Mouse (Mus musculus) forebrain, embryonic 14.5 days (tissue): ENCODE data around the gene Gabbr1. TPM values are rescaled to one million over a fixed set of nuclear protein-coding genes. Genes with fewer than 3 reads are reported as not detected.
"Not testable (repeated sequence)": the region's sequence is repeated elsewhere in the genome, so short reads cannot be mapped to it uniquely, and the experiment has no call there.

ENCODE experiments used
- ATAC-seq: fragments of 200-750 bp; cut with Nextera tagmentation; 2 replicates; pipeline ENCODE4 v1.8.0; 2017; ENCODE audit warnings: mild to moderate bottlenecking, moderate library complexity
- DNase-seq: peaks from one replicate; pipeline ENCODE4 v3.0.0-alpha.2; 2015; ENCODE audit warnings: low spot score
- H3K27ac ChIP-seq: fragments of 300-500 bp; sonication (generic); 2 replicates; pipeline ENCODE4 v1.5.1; 2014; ENCODE audit warnings: low read depth, mild to moderate bottlenecking, control low read depth, low read length, moderate library complexity
- H3K27me3 ChIP-seq: fragments of 300-500 bp; sonication (generic); replicated peaks from 2 replicates; pipeline ENCODE4 v1.6.1; 2014; ENCODE audit warnings: low read length, control low read depth, mixed read lengths; ENCODE audit not compliant: control insufficient read depth, insufficient read depth
- H3K36me3 ChIP-seq: fragments of 300-500 bp; sonication (generic); 2 replicates; pipeline ENCODE4 v1.6.1; 2014; ENCODE audit warnings: low read length, control low read depth; ENCODE audit not compliant: control insufficient read depth, insufficient read depth
- H3K4me1 ChIP-seq: fragments of 300-500 bp; sonication (generic); 2 replicates; pipeline ENCODE4 v1.6.1; 2014; ENCODE audit warnings: antibody characterized with exemption, low read length, control low read depth; ENCODE audit not compliant: control insufficient read depth, insufficient read depth
- H3K4me2 ChIP-seq: fragments of 300-500 bp; sonication (generic); 2 replicates; pipeline ENCODE4 v1.6.1; 2014; ENCODE audit warnings: mild to moderate bottlenecking, control low read depth, low read length
- H3K4me3 ChIP-seq: fragments of 300-500 bp; sonication (generic); 2 replicates; pipeline ENCODE4 v1.5.1; 2014; ENCODE audit warnings: low read depth, low read length, control low read depth
- H3K9ac ChIP-seq: fragments of 300-500 bp; sonication (generic); 2 replicates; pipeline ENCODE4 v1.6.1; 2014; ENCODE audit warnings: mild to moderate bottlenecking, low read length, control low read depth, moderate library complexity
- H3K9me3 ChIP-seq: fragments of 300-500 bp; sonication (generic); replicated peaks from 2 replicates; pipeline ENCODE4 v1.6.1; 2016; ENCODE audit warnings: low read length, control low read depth, mixed read lengths; ENCODE audit not compliant: control insufficient read depth
- WGBS: fragments of 180-500 bp; shearing (Covaris S2); extraction: QIAGEN DNeasy Blood & Tissue Kit; methylation state at CpG from one replicate; pipeline ENCODE4 v1.1.7; 2014; 5-methylcytosine and 5-hydroxymethylcytosine counted together
- polyA plus RNA-seq: library from polyadenylated mRNA; unstranded; fragments of >200 nt; fragmentation: Nextera tagmentation; extraction: Ambion mirVana; gene quantifications from 2 replicates; pipeline ENCODE4 v1.2.1, GENCODE M21; 2014

Gene Gabbr1
- polyA plus RNA-seq, 1 experiment from 2014 or later, result 53.4 TPM

DNA sequence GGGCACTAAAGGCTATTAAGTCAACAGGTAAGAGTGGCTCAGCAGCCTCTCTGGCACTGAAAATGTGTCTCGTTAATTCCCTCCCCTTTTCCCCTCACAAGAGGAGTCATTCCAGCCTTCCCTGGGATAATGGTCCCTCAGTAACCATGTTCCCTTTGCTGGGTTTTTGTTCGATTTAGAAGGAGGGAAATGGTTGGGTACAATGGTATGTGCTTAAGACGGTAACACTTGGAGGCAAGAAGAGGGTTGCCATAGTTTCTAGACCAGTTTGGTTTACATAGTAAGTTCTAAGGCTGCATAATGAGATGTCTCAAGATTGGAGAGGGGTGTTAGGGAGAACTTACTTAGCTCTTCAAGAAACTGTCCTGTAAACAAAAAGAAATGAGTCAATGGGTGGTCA, 34.0 kb upstream of the Gabbr1 start:
- ATAC-seq, result no peak

DNA sequence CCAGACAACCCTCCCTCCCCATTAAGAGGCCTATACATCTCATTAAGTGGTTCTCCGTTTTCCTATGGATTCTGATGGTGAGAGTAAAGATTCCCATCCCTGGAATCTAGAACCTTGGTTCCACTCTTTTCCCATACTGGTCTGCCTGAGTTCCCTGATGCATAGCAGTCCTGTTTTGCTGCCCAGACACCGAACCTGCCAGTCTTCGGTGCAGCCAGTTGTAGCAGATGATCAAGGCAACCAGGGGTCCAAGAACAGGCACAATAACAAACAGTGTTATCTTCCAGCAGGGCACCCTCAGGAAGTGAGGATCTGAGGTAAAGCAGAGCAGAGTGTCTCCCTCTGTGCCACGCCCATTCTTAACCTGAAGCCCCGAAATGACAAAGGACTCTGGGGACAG, 33.6 kb upstream of the Gabbr1 start:
- no peak overlapping the region for H3K4me2 ChIP-seq
- H3K9ac ChIP-seq, result no peak overlapping the region
- DNase-seq (no peak), ATAC-seq (no peak; the same call in 1 of the 2 replicates)
- H3K4me1 ChIP-seq, result no peaks in the 10 kb centered on the region; the same call in 1 of the 2 replicates
- no peaks in the 10 kb centered on the region for H3K27me3 ChIP-seq
- H3K36me3 ChIP-seq, result peaks cover 41% of the 10 kb centered on the region
- no peaks in the 10 kb centered on the region for H3K9me3 ChIP-seq
- WGBS, result 80% methylated on average over 5 of the region's 5 CpGs
- no peak overlapping the region for H3K27ac ChIP-seq
- no peak overlapping the region for H3K4me3 ChIP-seq

More for the DNA sequence above, 34.0 kb upstream of the Gabbr1 start:
- Histone ChIP-seq H3K4me1 (no peaks in the 10 kb centered on the region; the same call in 1 of the 2 replicates), H3K4me2 (no peak overlapping the region), H3K27me3 (no peaks in the 10 kb centered on the region), H3K27ac (no peak overlapping the region), H3K36me3 (peaks cover 46% of the 10 kb centered on the region), H3K9me3 (no peaks in the 10 kb centered on the region), H3K9ac (no peak overlapping the region), H3K4me3 (no peak overlapping the region)
- 65% methylated on average over 3 of the region's 3 CpGs for WGBS
- DNase-seq, result no peak

DNA sequence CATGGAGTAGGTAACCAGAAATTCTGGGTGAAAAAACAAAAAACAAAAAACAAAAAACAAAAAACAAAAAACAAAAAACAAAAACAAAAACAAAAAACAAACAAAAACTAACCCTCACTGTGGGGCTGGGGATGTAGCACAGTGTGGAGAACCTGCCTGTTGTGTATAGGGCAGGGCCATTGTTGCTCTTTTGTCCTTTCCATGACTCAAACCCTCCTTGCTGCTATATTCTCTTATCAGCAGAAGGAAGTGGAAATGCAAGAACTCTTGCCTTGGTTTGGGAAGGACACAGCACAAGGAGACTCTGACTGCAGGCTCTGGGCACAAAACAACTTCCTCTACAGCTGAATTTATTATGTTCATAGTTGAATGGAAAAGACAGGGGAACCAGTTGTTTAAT, 29.4 kb upstream of the Gabbr1 start:
- Histone ChIP-seq H3K27ac (no peak overlapping the region), H3K4me2 (no peak overlapping the region), H3K36me3 (peaks cover 1% of the 10 kb centered on the region; the same call in 1 of the 2 replicates), H3K9ac (no peak overlapping the region), H3K4me3 (no peak overlapping the region), H3K27me3 (no peaks in the 10 kb centered on the region), H3K9me3 (no peaks in the 10 kb centered on the region), H3K4me1 (no peaks in the 10 kb centered on the region)
- ATAC-seq (no peak), DNase-seq (no peak)

DNA sequence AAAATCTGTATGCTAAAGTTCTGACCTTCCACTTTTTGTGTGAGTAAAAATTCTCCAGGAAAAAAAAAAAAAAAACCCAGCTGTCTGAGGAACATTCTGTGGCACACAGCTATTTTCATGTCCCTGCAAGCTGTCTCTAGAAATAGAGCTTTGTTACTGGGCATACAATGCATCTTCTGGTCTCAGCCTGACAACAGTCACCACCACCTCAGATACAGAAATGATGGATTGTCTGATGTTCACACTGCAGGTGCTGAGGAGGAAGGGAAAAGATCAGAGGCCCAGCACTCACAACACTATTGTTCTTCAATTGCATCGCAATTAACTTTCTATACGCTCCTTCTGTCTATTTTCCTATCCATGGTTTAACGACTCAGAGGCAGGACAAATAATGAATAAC, 27.4 kb upstream of the Gabbr1 start:
- Histone ChIP-seq H3K27me3 (no peaks in the 10 kb centered on the region), H3K9me3 (no peaks in the 10 kb centered on the region), H3K9ac (no peak overlapping the region), H3K4me2 (no peak overlapping the region), H3K36me3 (no peaks in the 10 kb centered on the region), H3K27ac (no peak overlapping the region), H3K4me1 (no peaks in the 10 kb centered on the region), H3K4me3 (no peak overlapping the region)
- WGBS, result 42% methylated on average over 3 of the region's 3 CpGs
- ATAC-seq, result no peak
- DNase-seq, result no peak

DNA sequence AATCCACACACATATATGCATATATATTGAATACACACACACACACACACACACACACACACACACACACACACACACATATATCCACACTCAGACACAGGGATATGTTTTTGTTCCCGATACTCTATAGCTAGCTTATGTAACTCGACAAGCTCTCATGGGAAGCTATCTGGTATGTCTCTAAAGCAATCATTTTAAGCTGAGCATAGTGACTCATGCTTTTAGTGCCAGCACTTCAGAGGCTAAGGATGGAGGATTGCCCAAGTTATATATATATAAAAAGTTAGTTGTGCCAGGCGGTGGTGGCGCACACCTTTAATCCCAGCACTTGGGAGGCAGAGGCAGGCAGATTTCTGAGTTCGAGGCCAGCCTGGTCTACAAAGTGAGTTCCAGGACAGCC, 26.5 kb upstream of the Gabbr1 start:
- not testable (repeated sequence) for DNase-seq, H3K9ac ChIP-seq, H3K4me3 ChIP-seq

DNA sequence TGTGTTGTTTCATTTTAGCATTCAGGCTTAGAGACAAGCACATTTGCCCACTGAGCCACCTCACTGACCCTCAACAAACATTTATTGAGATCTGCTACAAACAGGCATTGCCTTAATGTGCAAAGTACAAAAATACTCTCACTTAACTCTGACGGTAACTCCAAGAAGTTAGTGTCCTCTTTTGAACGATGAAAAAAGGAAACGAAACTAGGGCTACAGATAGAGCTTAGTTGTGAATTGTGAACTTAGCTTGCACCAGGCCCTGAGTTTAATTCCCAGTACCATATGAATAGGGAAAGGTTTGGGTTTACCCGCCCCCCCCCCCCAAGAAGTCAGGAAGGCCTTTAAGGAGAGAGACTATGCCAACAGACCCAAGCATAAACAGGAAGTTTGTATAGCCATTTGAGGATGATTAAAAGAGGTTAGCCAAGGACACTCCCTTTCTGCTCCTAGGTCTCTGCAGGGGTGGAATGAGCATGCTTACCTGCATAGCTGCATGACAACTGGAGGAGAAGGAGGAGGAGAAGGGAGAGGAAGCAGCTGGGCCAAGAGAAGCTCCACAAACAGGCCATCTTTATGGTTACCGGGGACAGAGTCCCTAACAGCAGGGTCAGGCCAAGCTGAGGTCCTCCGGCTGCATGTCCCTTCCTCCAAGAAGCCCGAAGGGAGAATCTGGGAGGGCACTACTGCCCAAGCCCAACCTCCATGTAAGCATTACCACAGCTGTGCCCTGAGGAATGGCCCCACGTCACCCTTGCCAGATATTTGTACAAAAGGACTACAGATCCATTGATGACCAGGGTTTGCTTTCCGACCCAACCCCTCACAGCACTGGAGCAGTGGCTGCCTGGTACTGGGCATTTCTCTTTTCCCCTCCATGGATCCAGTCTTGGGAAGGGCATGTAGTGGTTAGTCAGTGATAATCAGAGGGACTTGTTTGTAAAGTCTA, 22.9 kb upstream of the Gabbr1 start, which contains the start of gene Mog:
TSS of gene Mog (minus strand) at position 771 of the 949 bp plus-strand sequence.
- Histone ChIP-seq H3K4me2 (no peak within 1 kb of the TSS), H3K4me1 (no peaks in the 10 kb centered on the region), H3K27me3 (no peaks in the 10 kb centered on the region), H3K9me3 (no peaks in the 10 kb centered on the region), H3K9ac (no peak within 1 kb of the TSS), H3K27ac (no peak within 1 kb of the TSS), H3K36me3 (no peaks in the 10 kb centered on the region), H3K4me3 (no peak within 1 kb of the TSS)
- WGBS, result 80% methylated on average over 9 of the region's 9 CpGs
- DNase-seq, result no peak
- ATAC-seq, result no peak

More for the DNA sequence above, 26.5 kb upstream of the Gabbr1 start:
- WGBS, result 95% methylated on average over 5 of the region's 5 CpGs
- ATAC-seq, H3K27ac ChIP-seq, H3K4me2 ChIP-seq, H3K9me3 ChIP-seq, H3K4me1 ChIP-seq, H3K36me3 ChIP-seq, H3K27me3 ChIP-seq: not testable (repeated sequence)

DNA sequence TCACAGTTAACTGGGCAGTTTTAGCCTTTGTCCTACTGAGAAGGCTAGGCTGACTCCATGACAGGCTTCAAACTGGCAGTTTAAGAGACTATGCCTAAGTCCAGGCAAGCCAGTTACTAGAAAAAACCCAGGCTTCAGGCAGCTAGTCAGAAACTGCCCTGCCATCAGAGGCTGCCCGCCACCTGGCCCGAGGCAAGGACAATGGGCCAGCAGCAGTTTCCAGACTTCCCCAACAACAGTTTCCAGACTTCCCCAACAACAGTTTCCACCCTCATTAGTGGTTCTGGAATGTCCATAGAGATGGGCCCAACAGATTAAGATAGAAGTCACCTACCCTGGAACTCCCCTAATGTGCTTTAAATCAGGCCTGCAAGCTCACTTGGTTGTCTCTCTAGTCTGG, 19.3 kb upstream of the Gabbr1 start:
- H3K9ac ChIP-seq, result no peak overlapping the region
- H3K9me3 ChIP-seq, result no peaks in the 10 kb centered on the region
- ATAC-seq (no peak), DNase-seq (no peak)
- WGBS, result 66% methylated on average over 2 of the region's 2 CpGs
- no peak overlapping the region for H3K4me2 ChIP-seq
- no peaks in the 10 kb centered on the region for H3K27me3 ChIP-seq
- H3K4me1 ChIP-seq, result no peaks in the 10 kb centered on the region
- no peak overlapping the region for H3K27ac ChIP-seq
- no peaks in the 10 kb centered on the region for H3K36me3 ChIP-seq
- H3K4me3 ChIP-seq, result no peak overlapping the region

DNA sequence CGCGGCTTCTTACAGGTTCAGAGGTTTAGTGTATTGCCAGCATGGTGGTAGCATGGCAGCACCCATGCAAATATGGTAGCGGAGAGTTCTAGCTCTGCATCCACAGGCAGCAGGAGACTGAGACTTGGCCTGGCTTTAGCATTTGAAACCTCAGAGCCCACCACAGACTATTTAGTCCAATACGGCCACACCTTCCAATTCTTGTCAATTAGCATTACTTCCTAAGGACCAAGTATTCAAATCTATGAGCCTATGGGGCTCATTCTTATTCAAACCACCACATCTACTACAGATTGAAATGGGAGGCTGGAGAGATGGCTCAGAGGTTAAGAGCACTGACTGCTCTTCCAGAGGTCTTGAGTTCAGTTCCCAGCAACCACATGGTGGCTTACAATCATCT, 18.3 kb upstream of the Gabbr1 start:
- Histone ChIP-seq H3K4me2 (no peak overlapping the region), H3K9me3 (no peaks in the 10 kb centered on the region), H3K9ac (no peak overlapping the region), H3K36me3 (no peaks in the 10 kb centered on the region), H3K27ac (peak overlapping the region; percentile 96; the same call in 1 of the 2 replicates), H3K4me3 (no peak overlapping the region), H3K4me1 (no peaks in the 10 kb centered on the region), H3K27me3 (no peaks in the 10 kb centered on the region)
- WGBS, result 96% methylated on average over 4 of the region's 4 CpGs
- ATAC-seq, result no peak
- DNase-seq, result no peak

DNA sequence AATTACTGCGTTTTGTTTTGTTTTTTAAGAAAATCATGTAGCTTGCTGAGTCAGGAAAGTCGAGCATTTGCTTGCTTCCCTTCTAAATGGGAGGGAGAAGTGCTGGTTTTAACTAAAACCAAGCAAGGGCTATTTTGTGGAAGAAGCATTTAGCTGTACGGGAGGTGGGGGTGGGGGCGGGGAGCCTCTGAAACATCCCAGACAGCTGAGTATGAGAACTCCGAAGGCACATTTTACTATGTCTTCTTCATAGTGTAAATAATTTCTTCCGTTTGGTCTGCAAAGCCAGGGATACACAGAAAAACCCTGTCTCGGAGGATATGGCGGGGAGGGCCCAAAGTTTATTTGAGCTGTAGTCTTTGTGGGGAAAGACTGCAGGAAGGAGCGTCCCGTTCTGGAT, 17.6 kb upstream of the Gabbr1 start:
- ATAC-seq (peak; percentile 30), DNase-seq (peak; percentile 27)
- H3K27ac ChIP-seq, result peak overlapping the region; percentile 96
- H3K9ac ChIP-seq, result peak overlapping the region; percentile 59
- peak overlapping the region; percentile 34 for H3K4me3 ChIP-seq
- H3K27me3 ChIP-seq, result no peaks in the 10 kb centered on the region
- 3% methylated on average over 10 of the region's 10 CpGs for WGBS
- no peaks in the 10 kb centered on the region for H3K36me3 ChIP-seq
- peak overlapping the region; percentile 47 for H3K4me2 ChIP-seq
- no peaks in the 10 kb centered on the region for H3K9me3 ChIP-seq
- no peaks in the 10 kb centered on the region for H3K4me1 ChIP-seq
